Mouse (Mus musculus): Measurements from ENCODE around the gene Gse1. TPM values are rescaled to one million over a fixed set of nuclear protein-coding genes. Genes with fewer than 3 reads are reported as not detected.

Gse1 gene
- polyA plus RNA-seq, 1 experiment from 2014 or later, result 17.8 TPM

- no peak for DNase-seq (ENCODE audit: low spot score)
- Histone ChIP-seq H3K4me1 (replicated peaks; ENCODE audit: control insufficient read depth, insufficient read depth, low read length) (peaks cover 23% of the 10 kb centered on the region), H3K4me3 (ENCODE audit: low read depth, low read length) (no peak overlapping the region), H3K27ac (ENCODE audit: low read depth, low read length) (peak overlapping the region; percentile 67), H3K9ac (ENCODE audit: low read depth, low read length) (no peak overlapping the region), H3K9me3 (ENCODE audit: control insufficient read depth, low read length) (no peaks in the 10 kb centered on the region), H3K27me3 (ENCODE audit: control insufficient read depth, insufficient read depth, low read length) (no peaks in the 10 kb centered on the region), H3K4me2 (replicated peaks; ENCODE audit: low read depth, low read length) (no peak overlapping the region), H3K36me3 (ENCODE audit: control insufficient read depth, insufficient read depth, low read length) (no peaks in the 10 kb centered on the region)
- WGBS, result 43% methylated on average over 16 of the region's 16 CpGs
- ATAC-seq (ENCODE audit: low FRiP score), result no peak
Measured at GRCm38 (mm10) chr8:120472230-120472629, 244.0 kb downstream of the Gse1 start.

GRCm38 (mm10) chr8:120473729-120474364, 245.6 kb downstream of the Gse1 start:
- no peak overlapping the region for H3K4me3 ChIP-seq (ENCODE audit: low read depth, low read length)
- peak overlapping the region; percentile 17; the same call in 1 of the 2 replicates for H3K27ac ChIP-seq (ENCODE audit: low read depth, low read length)
- no peak for DNase-seq (ENCODE audit: low spot score)
- H3K9me3 ChIP-seq (ENCODE audit: control insufficient read depth, low read length), result no peaks in the 10 kb centered on the region
- WGBS, result 85% methylated on average over 13 of the region's 13 CpGs
- H3K36me3 ChIP-seq (ENCODE audit: control insufficient read depth, insufficient read depth, low read length), result no peaks in the 10 kb centered on the region
- H3K9ac ChIP-seq (ENCODE audit: low read depth, low read length), result no peak overlapping the region
- no peaks in the 10 kb centered on the region for H3K27me3 ChIP-seq (ENCODE audit: control insufficient read depth, insufficient read depth, low read length)
- ATAC-seq (ENCODE audit: low FRiP score), result no peak
- H3K4me2 ChIP-seq (replicated peaks; ENCODE audit: low read depth, low read length), result no peak overlapping the region
- peaks cover 22% of the 10 kb centered on the region for H3K4me1 ChIP-seq (replicated peaks; ENCODE audit: control insufficient read depth, insufficient read depth, low read length)

- no peak overlapping the region for H3K4me3 ChIP-seq (ENCODE audit: low read depth, low read length)
- ATAC-seq (ENCODE audit: low FRiP score) (no peak), DNase-seq (ENCODE audit: low spot score) (no peak)
- H3K9me3 ChIP-seq (ENCODE audit: control insufficient read depth, low read length), result no peaks in the 10 kb centered on the region
- no peaks in the 10 kb centered on the region for H3K36me3 ChIP-seq (ENCODE audit: control insufficient read depth, insufficient read depth, low read length)
- H3K4me1 ChIP-seq (replicated peaks; ENCODE audit: control insufficient read depth, insufficient read depth, low read length), result peaks cover 22% of the 10 kb centered on the region
- H3K9ac ChIP-seq (ENCODE audit: low read depth, low read length), result no peak overlapping the region
- no peak overlapping the region for H3K4me2 ChIP-seq (replicated peaks; ENCODE audit: low read depth, low read length)
- 76% methylated on average over 11 of the region's 11 CpGs for WGBS
- no peak overlapping the region for H3K27ac ChIP-seq (ENCODE audit: low read depth, low read length)
- H3K27me3 ChIP-seq (ENCODE audit: control insufficient read depth, insufficient read depth, low read length), result no peaks in the 10 kb centered on the region
Measured at GRCm38 (mm10) chr8:120474496-120475235, 246.4 kb downstream of the Gse1 start.

GRCm38 (mm10) chr8:120475462-120476201, 247.4 kb downstream of the Gse1 start:
- Histone ChIP-seq H3K27ac (ENCODE audit: low read depth, low read length) (peak overlapping the region; percentile 81; the same call in 1 of the 2 replicates), H3K27me3 (ENCODE audit: control insufficient read depth, insufficient read depth, low read length) (no peaks in the 10 kb centered on the region), H3K9ac (ENCODE audit: low read depth, low read length) (0 out of 2 replicates have a peak overlapping the region, but pooled peaks have one; percentile 23), H3K4me1 (replicated peaks; ENCODE audit: control insufficient read depth, insufficient read depth, low read length) (peaks cover 22% of the 10 kb centered on the region), H3K4me2 (replicated peaks; ENCODE audit: low read depth, low read length) (no peak overlapping the region), H3K4me3 (ENCODE audit: low read depth, low read length) (no peak overlapping the region), H3K36me3 (ENCODE audit: control insufficient read depth, insufficient read depth, low read length) (no peaks in the 10 kb centered on the region), H3K9me3 (ENCODE audit: control insufficient read depth, low read length) (no peaks in the 10 kb centered on the region)
- ATAC-seq (ENCODE audit: low FRiP score), result peak; percentile 36; the same call in 1 of the 2 replicates
- WGBS, result 66% methylated on average over 10 of the region's 10 CpGs
- DNase-seq (ENCODE audit: low spot score), result no peak

GRCm38 (mm10) chr8:120476711-120477575, 248.7 kb downstream of the Gse1 start:
- 59% methylated on average over 25 of the region's 25 CpGs for WGBS
- H3K9me3 ChIP-seq (ENCODE audit: control insufficient read depth, low read length), result no peaks in the 10 kb centered on the region
- no peak for ATAC-seq (ENCODE audit: low FRiP score)
- H3K4me3 ChIP-seq (ENCODE audit: low read depth, low read length), result no peak overlapping the region
- H3K36me3 ChIP-seq (ENCODE audit: control insufficient read depth, insufficient read depth, low read length), result no peaks in the 10 kb centered on the region
- H3K4me2 ChIP-seq (replicated peaks; ENCODE audit: low read depth, low read length), result no peak overlapping the region
- H3K9ac ChIP-seq (ENCODE audit: low read depth, low read length), result no peak overlapping the region
- H3K27me3 ChIP-seq (ENCODE audit: control insufficient read depth, insufficient read depth, low read length), result no peaks in the 10 kb centered on the region
- peak overlapping the region; percentile 81 for H3K27ac ChIP-seq (ENCODE audit: low read depth, low read length)
- peaks cover 16% of the 10 kb centered on the region for H3K4me1 ChIP-seq (replicated peaks; ENCODE audit: control insufficient read depth, insufficient read depth, low read length)
- no peak for DNase-seq (ENCODE audit: low spot score)

GRCm38 (mm10) chr8:120478754-120479153, 250.5 kb downstream of the Gse1 start:
- Histone ChIP-seq H3K36me3 (ENCODE audit: control insufficient read depth, insufficient read depth, low read length) (no peaks in the 10 kb centered on the region), H3K27ac (ENCODE audit: low read depth, low read length) (no peak overlapping the region), H3K4me1 (replicated peaks; ENCODE audit: control insufficient read depth, insufficient read depth, low read length) (peaks cover 16% of the 10 kb centered on the region), H3K4me3 (ENCODE audit: low read depth, low read length) (no peak overlapping the region), H3K4me2 (replicated peaks; ENCODE audit: low read depth, low read length) (no peak overlapping the region), H3K27me3 (ENCODE audit: control insufficient read depth, insufficient read depth, low read length) (no peaks in the 10 kb centered on the region), H3K9ac (ENCODE audit: low read depth, low read length) (no peak overlapping the region), H3K9me3 (ENCODE audit: control insufficient read depth, low read length) (no peaks in the 10 kb centered on the region)
- ATAC-seq (ENCODE audit: low FRiP score) (no peak), DNase-seq (ENCODE audit: low spot score) (no peak)
- WGBS, result 90% methylated on average over 11 of the region's 11 CpGs

GRCm38 (mm10) chr8:120479691-120480090, 251.4 kb downstream of the Gse1 start:
- WGBS, result 85% methylated on average over 4 of the region's 4 CpGs
- no peak overlapping the region for H3K9ac ChIP-seq (ENCODE audit: low read depth, low read length)
- no peaks in the 10 kb centered on the region for H3K9me3 ChIP-seq (ENCODE audit: control insufficient read depth, low read length)
- H3K27me3 ChIP-seq (ENCODE audit: control insufficient read depth, insufficient read depth, low read length), result no peaks in the 10 kb centered on the region
- DNase-seq (ENCODE audit: low spot score) (no peak), ATAC-seq (ENCODE audit: low FRiP score) (no peak)
- peaks cover 21% of the 10 kb centered on the region for H3K4me1 ChIP-seq (replicated peaks; ENCODE audit: control insufficient read depth, insufficient read depth, low read length)
- no peak overlapping the region for H3K4me3 ChIP-seq (ENCODE audit: low read depth, low read length)
- no peak overlapping the region for H3K27ac ChIP-seq (ENCODE audit: low read depth, low read length)
- H3K4me2 ChIP-seq (replicated peaks; ENCODE audit: low read depth, low read length), result no peak overlapping the region
- H3K36me3 ChIP-seq (ENCODE audit: control insufficient read depth, insufficient read depth, low read length), result no peaks in the 10 kb centered on the region

GRCm38 (mm10) chr8:120482015-120482689, 253.9 kb downstream of the Gse1 start:
- Histone ChIP-seq H3K27ac (ENCODE audit: low read depth, low read length) (no peak overlapping the region), H3K27me3 (ENCODE audit: control insufficient read depth, insufficient read depth, low read length) (no peaks in the 10 kb centered on the region; the same call in 1 of the 2 replicates), H3K9ac (ENCODE audit: low read depth, low read length) (no peak overlapping the region), H3K9me3 (ENCODE audit: control insufficient read depth, low read length) (no peaks in the 10 kb centered on the region), H3K36me3 (ENCODE audit: control insufficient read depth, insufficient read depth, low read length) (no peaks in the 10 kb centered on the region), H3K4me1 (replicated peaks; ENCODE audit: control insufficient read depth, insufficient read depth, low read length) (peaks cover 23% of the 10 kb centered on the region), H3K4me2 (replicated peaks; ENCODE audit: low read depth, low read length) (no peak overlapping the region), H3K4me3 (ENCODE audit: low read depth, low read length) (no peak overlapping the region)
- ATAC-seq (ENCODE audit: low FRiP score) (no peak), DNase-seq (ENCODE audit: low spot score) (no peak)
- 76% methylated on average over 9 of the region's 9 CpGs for WGBS

All from hindbrain, embryonic 11.5 days (tissue).